Mouse (Mus musculus): ENCODE measurements around the gene 2310022B05Rik.

Gene 2310022B05Rik

GRCm38 (mm10) chr8:124604066-124604465 is 59.1 kb downstream of the 2310022B05Rik start:
- no peak for DNase-seq

- DNase-seq = no peak
Measured at GRCm38 (mm10) chr8:124589393-124589792, 73.8 kb downstream of the 2310022B05Rik start.

GRCm38 (mm10) chr8:124586556-124586955 is 76.6 kb downstream of the 2310022B05Rik start:
- no peak for DNase-seq
